Mouse (Mus musculus) bone marrow, adult 2 months (tissue): ENCODE results near the gene Hhat.

Experiments
- CTCF ChIP-seq: fragments of 200-500 bp; IDR thresholded peaks from 2 replicates; pipeline ENCODE4 v1.5.1; 2011; ENCODE audit warnings: low read length, control low read depth; ENCODE audit not compliant: control insufficient read depth, insufficient read depth
- POLR2A ChIP-seq: fragments of 200-500 bp; IDR thresholded peaks from 2 replicates; pipeline ENCODE4 v1.6.1; 2011; ENCODE audit warnings: low read depth, mild to moderate bottlenecking, control low read depth, low read length, borderline replicate concordance; ENCODE audit not compliant: control insufficient read depth

GRCm38 (mm10) chr1:192762946-192763933 is 7.8 kb downstream of the Hhat start:
- TF ChIP-seq POLR2A (no peak), CTCF (no peak)
